Mouse (Mus musculus) forebrain, embryonic 10.5 days (tissue): ENCODE data around the gene Trim63. TPM values are rescaled to one million over a fixed set of nuclear protein-coding genes. Genes with fewer than 3 reads are reported as not detected.

Source experiments
- DNase-seq: peaks from one replicate; pipeline ENCODE4 v3.0.0-alpha.2; 2017; ENCODE audit warnings: low spot score; ENCODE audit errors: extremely low spot score
- H3K27ac ChIP-seq: fragments of 300-500 bp; sonication (generic); 2 replicates; pipeline ENCODE4 v1.5.1; 2016; ENCODE audit warnings: mild to moderate bottlenecking
- H3K27me3 ChIP-seq: fragments of 300-500 bp; sonication (generic); 2 replicates; pipeline ENCODE4 v1.6.1; 2016; ENCODE audit warnings: mild to moderate bottlenecking; ENCODE audit not compliant: poor library complexity, severe bottlenecking
- H3K36me3 ChIP-seq: fragments of 300-500 bp; sonication (generic); replicated peaks from 2 replicates; pipeline ENCODE4 v1.6.1; 2016; ENCODE audit warnings: mild to moderate bottlenecking, moderate library complexity
- H3K4me1 ChIP-seq: fragments of 300-500 bp; sonication (generic); 2 replicates; pipeline ENCODE4 v1.6.1; 2016
- H3K4me3 ChIP-seq: fragments of 300-500 bp; sonication (generic); 2 replicates; pipeline ENCODE4 v1.5.1; 2016; ENCODE audit warnings: mild to moderate bottlenecking, moderate library complexity
- H3K9me3 ChIP-seq: fragments of 300-500 bp; sonication (generic); 2 replicates; pipeline ENCODE4 v1.6.1; 2016; ENCODE audit warnings: mild to moderate bottlenecking, moderate library complexity
- WGBS: fragments of 180-500 bp; shearing (Covaris S2); methylation state at CpG from one replicate; pipeline ENCODE4 v1.1.7; 2016; 5-methylcytosine and 5-hydroxymethylcytosine counted together
- polyA plus RNA-seq: library from polyadenylated mRNA; unstranded; fragments of >200 nt; fragmentation: Nextera tagmentation; extraction: Ambion mirVana; gene quantifications from 2 replicates; pipeline ENCODE4 v1.2.1, GENCODE M21; 2016

Trim63 gene
- polyA plus RNA-seq, 1 experiment from 2014 or later, result 0.22 TPM

DNA sequence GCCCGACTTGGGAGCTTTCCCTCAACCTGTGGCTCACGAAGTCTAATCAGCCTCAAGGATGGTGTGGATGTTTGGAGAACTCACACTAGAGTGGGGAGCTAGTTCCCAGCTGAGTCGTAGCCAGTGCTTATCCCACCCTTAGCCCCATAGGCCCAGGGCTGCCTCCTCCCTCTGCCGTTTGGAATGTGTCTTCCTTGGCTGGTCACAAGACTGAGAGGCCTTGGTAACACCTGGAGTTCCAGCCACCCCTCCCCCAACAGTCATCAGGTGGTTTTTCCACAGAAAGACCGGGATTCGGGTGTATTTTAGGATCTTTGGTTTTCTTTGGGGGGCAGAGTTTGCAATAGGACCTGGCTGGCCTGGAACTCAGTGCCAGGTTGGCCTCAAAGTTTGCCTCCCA, 35.7 kb downstream of the Trim63 start:
- Histone ChIP-seq H3K36me3 (no peaks in the 10 kb centered on the region), H3K27ac (no peak overlapping the region), H3K4me1 (peaks cover 17% of the 10 kb centered on the region), H3K27me3 (peaks cover 32% of the 10 kb centered on the region), H3K9me3 (no peaks in the 10 kb centered on the region), H3K4me3 (no peak overlapping the region)
- 89% methylated on average over 6 of the region's 6 CpGs for WGBS
- DNase-seq, result no peak

DNA sequence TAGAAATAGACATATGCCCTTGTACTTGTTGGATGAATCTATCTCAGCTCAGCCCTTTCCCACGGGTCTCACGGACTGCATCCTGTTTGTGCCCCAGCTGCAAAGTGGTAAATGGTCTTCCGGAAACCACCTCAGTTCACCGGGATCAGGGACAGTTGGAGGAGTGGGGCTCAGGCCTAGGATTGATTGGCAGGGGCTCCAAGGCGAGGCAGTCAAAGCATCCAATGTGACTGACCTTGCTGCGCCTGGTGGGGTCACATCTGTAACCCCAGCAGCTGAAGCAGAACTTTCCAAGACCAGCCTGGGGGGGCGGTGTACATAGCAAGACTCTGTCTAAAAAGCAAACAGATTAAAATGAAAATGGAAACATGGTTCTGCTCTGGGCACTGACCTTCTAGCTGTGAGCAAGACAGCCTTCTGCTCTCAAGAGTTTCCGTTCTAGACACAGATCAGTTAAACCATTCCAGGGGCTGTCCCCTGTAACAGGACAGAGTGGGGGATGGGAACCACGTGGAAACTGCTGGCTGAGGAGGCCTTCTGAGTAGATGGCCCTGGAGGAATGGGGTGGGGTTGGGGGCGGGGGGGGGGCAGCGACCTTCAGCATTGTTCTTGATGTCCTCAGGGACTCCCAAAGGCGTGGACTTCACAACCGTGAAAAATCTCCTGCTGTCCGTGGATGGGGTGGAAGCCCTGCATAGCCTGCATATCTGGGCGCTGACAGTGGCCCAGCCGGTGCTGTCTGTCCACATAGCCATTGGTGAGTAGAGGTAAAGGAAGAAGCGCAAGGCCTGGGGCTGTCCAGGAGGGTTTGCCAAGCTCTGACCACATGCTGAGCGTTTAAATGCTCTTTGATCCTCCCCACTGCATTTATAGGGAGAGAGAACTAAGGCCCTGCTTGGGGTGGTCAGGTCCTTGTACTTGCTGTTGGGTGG, 36.7 kb downstream of the Trim63 start:
- Histone ChIP-seq H3K27me3 (peaks cover 26% of the 10 kb centered on the region), H3K9me3 (no peaks in the 10 kb centered on the region), H3K4me3 (no peak overlapping the region), H3K4me1 (peaks cover 24% of the 10 kb centered on the region), H3K27ac (peak overlapping the region; percentile 51), H3K36me3 (no peaks in the 10 kb centered on the region)
- no peak for DNase-seq
- 55% methylated on average over 18 of the region's 18 CpGs for WGBS

DNA sequence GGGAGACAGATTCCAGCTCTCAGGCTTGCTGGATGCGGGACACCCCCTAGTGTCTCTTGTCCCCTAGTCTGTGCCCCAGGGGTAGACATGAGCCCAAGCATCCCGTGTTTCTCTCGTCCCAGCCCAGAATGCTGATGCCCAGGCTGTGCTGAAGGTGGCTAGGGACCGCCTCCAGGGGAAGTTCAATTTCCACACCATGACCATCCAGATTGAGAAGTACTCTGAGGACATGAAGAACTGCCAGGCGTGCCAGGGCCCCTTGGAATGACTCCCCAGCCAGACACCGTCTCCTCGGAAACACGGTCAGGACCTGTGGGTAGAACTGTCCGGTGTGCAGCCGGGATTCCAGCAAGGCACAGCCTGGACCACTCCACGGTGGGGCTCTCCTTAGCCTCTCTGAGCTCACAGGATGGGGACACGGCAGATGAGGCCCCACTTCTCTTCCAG, 37.4 kb downstream of the Trim63 start:
- Histone ChIP-seq H3K27ac (peak overlapping the region; percentile 51), H3K36me3 (no peaks in the 10 kb centered on the region), H3K27me3 (peaks cover 23% of the 10 kb centered on the region), H3K4me1 (peaks cover 28% of the 10 kb centered on the region), H3K9me3 (no peaks in the 10 kb centered on the region), H3K4me3 (no peak overlapping the region)
- DNase-seq, result no peak
- WGBS, result 75% methylated on average over 12 of the region's 12 CpGs

- peaks cover 24% of the 10 kb centered on the region for H3K27me3 ChIP-seq
- no peak for DNase-seq
- no peak overlapping the region for H3K27ac ChIP-seq
- H3K4me1 ChIP-seq, result peaks cover 35% of the 10 kb centered on the region
- no peaks in the 10 kb centered on the region for H3K36me3 ChIP-seq
- 81% methylated on average over 7 of the region's 7 CpGs for WGBS
- no peaks in the 10 kb centered on the region for H3K9me3 ChIP-seq
- H3K4me3 ChIP-seq, result no peak overlapping the region
Observed at GRCm38 (mm10) chr4:134352929-134353328, 38.0 kb downstream of the Trim63 start.

DNA sequence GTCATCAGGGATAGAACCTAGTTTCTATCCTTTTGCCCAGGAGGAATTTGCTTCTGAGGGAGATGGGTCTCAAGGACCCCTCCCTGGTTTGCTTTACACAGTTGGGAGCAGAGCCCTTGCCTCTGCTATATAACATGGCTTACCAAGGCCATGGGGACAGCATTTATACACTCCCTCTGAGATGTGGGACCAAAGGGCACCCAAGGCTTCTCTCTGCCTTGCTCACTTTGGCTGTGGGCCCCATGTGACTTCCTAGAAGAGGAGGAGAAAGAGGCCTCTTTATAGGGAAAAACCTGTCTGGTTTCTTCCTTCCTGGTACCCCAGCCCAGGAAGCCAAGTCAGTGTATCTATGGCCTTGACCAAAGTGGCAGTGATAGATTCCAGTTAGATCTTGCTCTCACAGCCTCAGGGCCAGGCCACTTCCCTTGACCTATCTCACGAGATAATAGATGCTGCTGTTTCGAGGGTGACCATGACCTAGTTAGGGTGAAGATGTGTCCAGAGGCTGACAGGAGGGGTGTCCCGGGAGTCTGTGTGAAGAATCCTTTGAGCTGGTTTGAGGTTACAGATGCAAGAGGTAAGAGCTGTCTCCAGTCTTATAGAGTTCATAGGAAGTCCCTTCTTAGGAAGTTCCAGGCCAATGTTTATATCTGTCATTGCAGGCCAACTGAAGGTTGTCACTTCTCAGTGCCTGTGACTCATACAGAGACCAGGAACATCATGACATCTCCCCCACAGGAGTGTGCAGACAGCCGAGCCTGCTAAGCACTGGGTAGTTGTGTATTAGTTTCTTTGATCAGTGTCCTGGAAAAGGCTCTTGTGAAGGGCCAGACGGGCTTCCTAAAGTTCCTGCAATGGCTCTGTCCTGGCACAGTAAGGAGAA, 38.8 kb downstream of the Trim63 start:
- H3K4me1 ChIP-seq, result peaks cover 35% of the 10 kb centered on the region
- no peak overlapping the region for H3K4me3 ChIP-seq
- H3K9me3 ChIP-seq, result no peaks in the 10 kb centered on the region
- no peak for DNase-seq
- H3K27ac ChIP-seq, result no peak overlapping the region
- H3K27me3 ChIP-seq, result peaks cover 29% of the 10 kb centered on the region
- no peaks in the 10 kb centered on the region for H3K36me3 ChIP-seq
- WGBS, result 77% methylated on average over 5 of the region's 5 CpGs

DNA sequence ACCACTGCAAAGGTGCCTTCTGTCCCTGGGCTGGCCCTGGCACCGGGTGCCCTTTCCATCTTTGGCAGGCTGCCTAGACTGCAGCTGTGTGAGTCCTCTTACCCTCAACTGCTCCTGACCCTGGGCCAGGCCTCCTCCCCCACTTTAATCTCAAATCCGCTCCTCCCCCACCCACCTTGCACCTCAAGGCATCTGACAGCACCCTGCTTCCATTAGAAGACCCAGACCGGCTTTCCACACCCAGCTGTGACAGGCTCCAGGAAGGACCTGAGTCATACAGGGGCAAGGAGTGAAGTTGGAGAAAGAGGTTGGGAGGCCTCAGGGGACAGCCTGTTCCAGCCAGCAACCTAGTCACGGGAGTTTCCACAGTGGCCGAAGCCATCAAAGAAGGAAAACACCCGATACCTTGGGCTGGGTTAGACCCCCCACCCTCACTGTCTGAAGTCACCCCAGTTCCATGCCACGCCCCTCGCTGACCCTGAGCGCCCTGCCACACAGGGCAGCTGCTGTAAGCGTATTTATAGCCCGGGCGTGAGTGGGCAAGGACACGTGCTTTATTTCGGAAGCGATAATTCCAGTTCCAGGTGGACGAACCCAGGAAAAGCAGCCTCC, 41.0 kb downstream of the Trim63 start:
- DNase-seq, result no peak
- H3K27me3 ChIP-seq, result peaks cover 49% of the 10 kb centered on the region
- whole genome bisulfite sequencing, result 60% methylated on average over 16 of the region's 16 CpGs

DNA sequence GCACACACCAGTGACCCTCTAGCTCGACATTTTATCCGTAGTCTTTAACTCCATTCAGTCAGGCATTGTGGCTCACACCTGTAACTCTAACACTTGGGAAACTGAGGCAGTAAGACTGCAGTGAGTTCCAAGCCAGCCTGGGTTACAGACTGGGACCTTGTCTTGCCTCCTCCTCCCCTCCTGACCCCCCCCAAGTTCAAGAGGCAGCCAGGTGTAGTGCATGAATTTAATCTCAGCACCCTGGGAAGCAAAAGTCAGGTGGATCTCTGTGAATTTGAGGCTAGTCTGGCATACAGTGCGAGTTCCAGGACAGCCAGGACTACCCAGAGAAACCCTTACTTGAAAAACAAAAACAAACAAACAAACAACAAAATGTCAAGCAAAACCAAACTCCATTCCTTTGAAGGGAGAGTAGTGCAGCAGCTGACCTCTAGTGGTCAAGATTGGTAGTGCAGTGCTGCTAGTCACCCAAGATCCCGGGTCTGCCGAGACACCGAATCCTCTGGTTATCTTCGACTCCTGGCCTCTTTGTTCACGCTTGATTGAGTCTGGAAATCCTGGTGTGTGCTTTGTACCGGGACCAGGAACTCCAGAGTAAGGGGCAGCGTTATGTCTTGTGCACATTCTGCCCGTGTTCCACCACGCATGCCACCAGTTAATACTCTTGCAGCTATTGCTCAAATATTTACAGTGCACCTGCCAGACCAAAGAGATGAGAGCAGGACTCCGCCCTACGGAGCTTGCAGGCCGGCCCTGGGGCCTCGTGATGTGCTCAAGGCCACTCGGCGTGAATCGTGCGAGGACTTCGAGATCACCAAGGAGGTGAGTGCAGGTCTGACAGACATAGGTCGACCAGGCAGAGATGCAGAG, 41.9 kb downstream of the Trim63 start:
- DNase-seq, result peak; percentile 64
- H3K27ac ChIP-seq, result no peak overlapping the region; the same call in 1 of the 2 replicates
- peaks cover 50% of the 10 kb centered on the region for H3K27me3 ChIP-seq
- WGBS, result 17% methylated on average over 22 of the region's 22 CpGs
- H3K4me3 ChIP-seq, result peak overlapping the region; percentile 35
- no peaks in the 10 kb centered on the region for H3K36me3 ChIP-seq
- peaks cover 30% of the 10 kb centered on the region for H3K4me1 ChIP-seq
- no peaks in the 10 kb centered on the region for H3K9me3 ChIP-seq

More for the DNA sequence above, 41.0 kb downstream of the Trim63 start:
- Histone ChIP-seq H3K27ac (no peak overlapping the region; the same call in 1 of the 2 replicates), H3K36me3 (no peaks in the 10 kb centered on the region), H3K9me3 (no peaks in the 10 kb centered on the region), H3K4me1 (peaks cover 35% of the 10 kb centered on the region), H3K4me3 (no peak overlapping the region)

DNA sequence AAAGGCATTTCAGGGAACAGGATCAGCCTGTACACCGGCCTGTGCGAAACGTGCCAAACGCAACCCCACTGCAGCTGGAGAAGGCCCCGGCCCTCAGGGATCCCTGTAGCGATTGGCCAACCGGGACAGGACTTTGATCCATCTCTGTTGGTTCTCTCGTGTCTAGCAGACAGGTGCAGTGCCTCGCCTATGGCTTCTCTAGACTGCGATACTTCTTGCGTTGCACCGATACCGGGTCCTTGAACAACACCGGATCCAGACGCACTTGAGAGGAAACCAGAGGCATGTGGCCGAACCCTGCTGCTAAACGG, 42.5 kb downstream of the Trim63 start:
- no peaks in the 10 kb centered on the region for H3K36me3 ChIP-seq
- 35% methylated on average over 17 of the region's 17 CpGs for WGBS
- H3K27me3 ChIP-seq, result peaks cover 55% of the 10 kb centered on the region
- DNase-seq, result no peak
- peak overlapping the region; percentile 35 for H3K4me3 ChIP-seq
- H3K27ac ChIP-seq, result no peak overlapping the region; the same call in 1 of the 2 replicates
- no peaks in the 10 kb centered on the region for H3K9me3 ChIP-seq
- H3K4me1 ChIP-seq, result peaks cover 28% of the 10 kb centered on the region

DNA sequence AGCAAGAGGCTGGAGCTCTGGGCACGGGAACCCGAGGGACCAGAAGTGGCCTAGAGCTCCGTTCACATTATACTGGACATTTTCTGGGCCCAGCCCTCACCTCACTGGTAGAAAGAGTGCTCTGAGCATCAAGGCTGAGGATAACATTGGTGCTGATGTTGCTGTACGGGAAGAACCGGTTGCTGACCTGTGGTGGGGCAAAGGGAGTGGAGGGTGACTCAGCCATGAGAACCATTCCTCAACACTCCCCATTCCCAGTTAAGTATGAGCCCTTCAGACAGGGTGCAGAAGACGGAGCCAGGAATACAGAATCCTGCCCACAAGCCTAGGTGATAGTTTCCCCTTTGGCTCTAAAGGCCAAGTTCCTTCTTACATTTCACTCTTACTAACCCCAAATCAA, 44.7 kb downstream of the Trim63 start:
- WGBS, result 89% methylated on average over 6 of the region's 6 CpGs
- DNase-seq, result no peak
- no peaks in the 10 kb centered on the region for H3K36me3 ChIP-seq
- no peaks in the 10 kb centered on the region for H3K9me3 ChIP-seq
- H3K4me1 ChIP-seq, result peaks cover 32% of the 10 kb centered on the region
- H3K4me3 ChIP-seq, result no peak overlapping the region
- no peak overlapping the region for H3K27ac ChIP-seq
- H3K27me3 ChIP-seq, result peaks cover 77% of the 10 kb centered on the region

- 55% methylated on average over 5 of the region's 5 CpGs for WGBS
- no peak for DNase-seq
- Histone ChIP-seq H3K4me1 (peaks cover 33% of the 10 kb centered on the region), H3K27ac (no peak overlapping the region), H3K4me3 (no peak overlapping the region), H3K27me3 (peaks cover 82% of the 10 kb centered on the region), H3K36me3 (no peaks in the 10 kb centered on the region), H3K9me3 (no peaks in the 10 kb centered on the region)
Observed at GRCm38 (mm10) chr4:134361215-134361614, 46.3 kb downstream of the Trim63 start.

- Histone ChIP-seq H3K36me3 (no peaks in the 10 kb centered on the region), H3K9me3 (no peaks in the 10 kb centered on the region), H3K4me3 (no peak overlapping the region), H3K27me3 (peaks cover 89% of the 10 kb centered on the region), H3K27ac (no peak overlapping the region), H3K4me1 (peaks cover 29% of the 10 kb centered on the region)
- 67% methylated on average over 9 of the region's 9 CpGs for WGBS
- no peak for DNase-seq
Observed at GRCm38 (mm10) chr4:134362124-134362523, 47.2 kb downstream of the Trim63 start.

GRCm38 (mm10) chr4:134362586-134362985, 47.7 kb downstream of the Trim63 start:
- H3K27me3 ChIP-seq, result peaks cover 89% of the 10 kb centered on the region

More at GRCm38 (mm10) chr4:134362586-134362985, 47.7 kb downstream of the Trim63 start:
- H3K4me1 ChIP-seq, result peaks cover 24% of the 10 kb centered on the region
- H3K4me3 ChIP-seq, result peak overlapping the region; percentile 13; the same call in 1 of the 2 replicates
- no peaks in the 10 kb centered on the region for H3K36me3 ChIP-seq
- no peaks in the 10 kb centered on the region for H3K9me3 ChIP-seq
- H3K27ac ChIP-seq, result no peak overlapping the region
- WGBS, result 25% methylated on average over 9 of the region's 9 CpGs
- no peak for DNase-seq
